Mouse (Mus musculus): ENCODE measurements at regions not wholly inside any gene's neighbourhood (a gene's known extent, or its start where the extent isn't known, plus 50 kb on each side); places are given as distances from the start of the nearest gene placed in this dataset.

DNA sequence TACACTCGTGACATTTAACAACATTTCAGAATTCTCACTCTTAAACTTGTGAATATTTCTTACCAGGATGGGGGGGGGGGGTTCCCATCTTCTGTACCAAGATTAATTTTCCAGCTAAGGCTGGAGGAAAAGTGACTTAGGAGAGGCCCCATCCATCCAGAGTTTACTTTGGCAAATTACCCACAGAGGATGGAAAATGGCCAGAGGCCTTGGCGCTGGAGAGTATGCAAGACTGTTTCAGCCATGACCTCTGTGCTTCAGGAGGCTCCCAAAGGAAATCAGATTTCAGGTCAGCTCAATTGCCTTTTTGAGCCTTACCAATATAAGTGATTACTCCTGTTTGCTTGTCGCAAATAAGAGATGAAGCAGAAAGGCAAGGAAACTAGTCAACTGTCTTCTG, 143.4 kb upstream of the F930015N05Rik start:
- no peak for ATAC-seq (ENCODE audit: low read depth)
- Histone ChIP-seq H3K36me3 (ENCODE audit: control insufficient read depth, insufficient read depth) (no peaks in the 10 kb centered on the region), H3K9me3 (replicated peaks; ENCODE audit: control insufficient read depth, low read length) (no peaks in the 10 kb centered on the region), H3K4me3 (ENCODE audit: low read depth, low read length) (no peak overlapping the region), H3K27ac (ENCODE audit: low read length) (no peak overlapping the region), H3K4me1 (ENCODE audit: control insufficient read depth, low read depth, low read length) (no peaks in the 10 kb centered on the region), H3K9ac (ENCODE audit: low read depth, low read length) (no peak overlapping the region), H3K4me2 (ENCODE audit: low read depth, low read length) (no peak overlapping the region), H3K27me3 (ENCODE audit: control insufficient read depth, insufficient read depth, low read depth, low read length) (no peaks in the 10 kb centered on the region)
- 57% methylated on average over 3 of the region's 3 CpGs for WGBS (ENCODE audit: insufficient replicate concordance)

- H3K9me3 ChIP-seq (replicated peaks; ENCODE audit: control insufficient read depth, low read length): no peaks in the 10 kb centered on the region
- no peaks in the 10 kb centered on the region for H3K4me1 ChIP-seq (ENCODE audit: control insufficient read depth, low read depth, low read length)
- ATAC-seq (ENCODE audit: low read depth): no peak
- H3K4me2 ChIP-seq (ENCODE audit: low read depth, low read length): no peak overlapping the region
- H3K27me3 ChIP-seq (ENCODE audit: control insufficient read depth, insufficient read depth, low read depth, low read length): no peaks in the 10 kb centered on the region
- no peak overlapping the region for H3K9ac ChIP-seq (ENCODE audit: low read depth, low read length)
- H3K4me3 ChIP-seq (ENCODE audit: low read depth, low read length): no peak overlapping the region
- H3K27ac ChIP-seq (ENCODE audit: low read length): no peak overlapping the region
- H3K36me3 ChIP-seq (ENCODE audit: control insufficient read depth, insufficient read depth): no peaks in the 10 kb centered on the region
- WGBS (ENCODE audit: insufficient replicate concordance): 61% methylated on average over 6 of the region's 6 CpGs
These were observed 149.6 kb upstream of the F930015N05Rik start for GRCm38 (mm10) chr11:64586056-64586455.

- no peaks in the 10 kb centered on the region for H3K36me3 ChIP-seq (ENCODE audit: control insufficient read depth, insufficient read depth)
- H3K9me3 ChIP-seq (replicated peaks; ENCODE audit: control insufficient read depth, low read length): no peaks in the 10 kb centered on the region
- H3K4me2 ChIP-seq (ENCODE audit: low read depth, low read length): no peak overlapping the region
- no peaks in the 10 kb centered on the region for H3K27me3 ChIP-seq (ENCODE audit: control insufficient read depth, insufficient read depth, low read depth, low read length)
- H3K27ac ChIP-seq (ENCODE audit: low read length): no peak overlapping the region
- H3K4me1 ChIP-seq (ENCODE audit: control insufficient read depth, low read depth, low read length): no peaks in the 10 kb centered on the region
- no peak overlapping the region for H3K4me3 ChIP-seq (ENCODE audit: low read depth, low read length)
- no peak overlapping the region for H3K9ac ChIP-seq (ENCODE audit: low read depth, low read length)
- ATAC-seq (ENCODE audit: low read depth): 0 out of 2 replicates have a peak, but pooled peaks have one; percentile 24
- WGBS (ENCODE audit: insufficient replicate concordance): 53% methylated on average over 7 of the region's 7 CpGs
These were observed 150.7 kb upstream of the F930015N05Rik start for GRCm38 (mm10) chr11:64587034-64587710.

DNA sequence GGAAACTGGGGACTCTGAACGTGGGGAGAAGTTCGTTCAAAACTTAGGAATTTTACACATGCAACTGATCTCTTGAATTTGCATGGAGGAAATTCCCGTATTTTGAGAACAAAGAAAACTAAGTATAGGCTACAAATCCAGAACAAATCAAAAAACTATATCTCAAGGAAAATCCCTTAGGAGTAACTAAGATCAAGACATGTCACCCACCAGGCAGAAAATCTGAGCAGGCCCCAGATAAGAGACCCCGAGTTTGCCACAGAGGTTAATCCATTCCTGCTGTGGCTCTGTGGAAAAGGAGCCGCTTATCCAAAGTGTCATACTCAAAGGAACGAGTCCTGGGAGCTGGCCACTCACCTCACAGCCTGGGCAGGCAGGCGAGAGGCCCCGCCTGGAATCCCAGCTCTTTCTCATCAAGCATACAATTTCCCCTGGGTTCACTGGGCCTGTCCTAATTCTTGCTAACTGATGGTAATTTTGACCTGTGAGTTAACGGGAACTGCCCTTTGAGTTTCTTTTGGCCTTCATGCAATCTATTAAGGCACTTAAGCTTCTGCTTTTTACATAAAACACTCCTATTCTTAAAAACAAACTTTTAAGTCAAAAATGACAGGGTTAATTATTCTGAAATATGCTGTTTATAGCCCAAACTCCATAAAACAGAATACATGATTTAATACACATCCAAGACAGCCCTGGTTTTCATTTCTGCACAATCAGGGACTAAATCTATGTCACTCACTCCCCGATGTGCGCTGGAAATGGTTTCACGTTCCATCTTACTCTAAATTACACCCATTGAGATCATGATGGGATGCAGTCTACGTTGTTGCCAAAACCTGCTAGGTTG, 151.5 kb upstream of the F930015N05Rik start:
- Histone ChIP-seq H3K4me3 (ENCODE audit: low read depth, low read length) (no peak overlapping the region), H3K27ac (ENCODE audit: low read length) (no peak overlapping the region), H3K27me3 (ENCODE audit: control insufficient read depth, insufficient read depth, low read depth, low read length) (no peaks in the 10 kb centered on the region), H3K4me2 (ENCODE audit: low read depth, low read length) (no peak overlapping the region), H3K36me3 (ENCODE audit: control insufficient read depth, insufficient read depth) (no peaks in the 10 kb centered on the region), H3K4me1 (ENCODE audit: control insufficient read depth, low read depth, low read length) (no peaks in the 10 kb centered on the region), H3K9ac (ENCODE audit: low read depth, low read length) (no peak overlapping the region), H3K9me3 (replicated peaks; ENCODE audit: control insufficient read depth, low read length) (no peaks in the 10 kb centered on the region)
- 63% methylated on average over 13 of the region's 13 CpGs for WGBS (ENCODE audit: insufficient replicate concordance)
- ATAC-seq (ENCODE audit: low read depth): no peak

- Histone ChIP-seq H3K4me2 (ENCODE audit: low read depth, low read length) (no peak overlapping the region), H3K36me3 (ENCODE audit: control insufficient read depth, insufficient read depth) (no peaks in the 10 kb centered on the region), H3K4me1 (ENCODE audit: control insufficient read depth, low read depth, low read length) (no peaks in the 10 kb centered on the region), H3K9ac (ENCODE audit: low read depth, low read length) (no peak overlapping the region), H3K27me3 (ENCODE audit: control insufficient read depth, insufficient read depth, low read depth, low read length) (no peaks in the 10 kb centered on the region), H3K4me3 (ENCODE audit: low read depth, low read length) (no peak overlapping the region), H3K27ac (ENCODE audit: low read length) (no peak overlapping the region), H3K9me3 (replicated peaks; ENCODE audit: control insufficient read depth, low read length) (no peaks in the 10 kb centered on the region)
- ATAC-seq (ENCODE audit: low read depth): no peak
- WGBS (ENCODE audit: insufficient replicate concordance): 62% methylated on average over 6 of the region's 6 CpGs
These were observed 152.1 kb upstream of the F930015N05Rik start for GRCm38 (mm10) chr11:64588601-64588989.

DNA sequence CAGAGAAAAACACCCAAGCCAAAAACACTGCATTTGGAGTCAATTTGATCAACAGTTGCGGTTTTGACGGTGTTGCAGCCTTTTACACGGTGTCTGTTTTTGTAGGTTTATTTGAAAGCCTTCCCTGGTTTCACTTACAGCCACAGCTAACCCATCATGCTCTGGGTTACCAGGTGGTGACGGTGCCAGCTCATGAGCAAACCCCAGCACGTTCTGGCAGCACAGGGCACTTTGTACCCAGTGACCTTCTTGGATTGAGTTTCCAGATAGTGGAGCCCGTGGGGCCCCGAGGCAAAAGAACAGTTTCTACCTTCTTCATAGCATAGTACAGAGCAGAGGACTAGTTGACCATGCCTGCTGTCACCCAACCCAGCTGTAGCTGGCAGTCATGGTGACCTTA, 152.6 kb upstream of the F930015N05Rik start:
- ATAC-seq (ENCODE audit: low read depth): no peak
- H3K4me2 ChIP-seq (ENCODE audit: low read depth, low read length): no peak overlapping the region
- H3K4me1 ChIP-seq (ENCODE audit: control insufficient read depth, low read depth, low read length): no peaks in the 10 kb centered on the region
- no peaks in the 10 kb centered on the region for H3K9me3 ChIP-seq (replicated peaks; ENCODE audit: control insufficient read depth, low read length)
- no peaks in the 10 kb centered on the region for H3K27me3 ChIP-seq (ENCODE audit: control insufficient read depth, insufficient read depth, low read depth, low read length)
- H3K36me3 ChIP-seq (ENCODE audit: control insufficient read depth, insufficient read depth): no peaks in the 10 kb centered on the region
- H3K9ac ChIP-seq (ENCODE audit: low read depth, low read length): no peak overlapping the region
- H3K4me3 ChIP-seq (ENCODE audit: low read depth, low read length): no peak overlapping the region
- 68% methylated on average over 7 of the region's 7 CpGs for WGBS (ENCODE audit: insufficient replicate concordance)
- no peak overlapping the region for H3K27ac ChIP-seq (ENCODE audit: low read length)

DNA sequence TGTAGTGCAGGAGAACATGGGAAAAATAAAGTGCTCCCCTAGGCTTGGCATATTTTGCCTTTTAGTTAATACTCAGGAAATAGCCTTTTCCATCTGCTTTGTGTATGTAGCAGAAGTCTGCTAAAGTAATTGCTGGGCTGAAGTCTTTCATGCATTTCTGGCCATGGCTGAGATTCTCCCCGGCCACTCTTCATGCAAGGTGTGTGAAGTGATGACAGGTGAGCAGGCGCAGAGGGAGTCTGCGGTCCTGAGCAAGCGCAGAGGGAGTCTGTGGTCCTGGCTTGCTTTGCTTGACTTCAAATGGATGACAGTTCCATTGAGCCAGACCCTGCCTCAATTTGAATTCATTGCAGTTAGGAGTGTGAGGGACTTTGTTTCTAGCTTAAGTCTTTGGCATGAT, 153.6 kb upstream of the F930015N05Rik start:
- 67% methylated on average over 4 of the region's 4 CpGs for whole genome bisulfite sequencing (ENCODE audit: insufficient replicate concordance)
- no peaks in the 10 kb centered on the region for H3K27me3 ChIP-seq (ENCODE audit: control insufficient read depth, insufficient read depth, low read depth, low read length)
- H3K4me3 ChIP-seq (ENCODE audit: low read depth, low read length): no peak overlapping the region
- no peak for ATAC-seq (ENCODE audit: low read depth)
- no peak overlapping the region for H3K9ac ChIP-seq (ENCODE audit: low read depth, low read length)
- H3K4me1 ChIP-seq (ENCODE audit: control insufficient read depth, low read depth, low read length): no peaks in the 10 kb centered on the region
- no peaks in the 10 kb centered on the region for H3K9me3 ChIP-seq (replicated peaks; ENCODE audit: control insufficient read depth, low read length)
- H3K27ac ChIP-seq (ENCODE audit: low read length): no peak overlapping the region
- no peaks in the 10 kb centered on the region for H3K36me3 ChIP-seq (ENCODE audit: control insufficient read depth, insufficient read depth)
- H3K4me2 ChIP-seq (ENCODE audit: low read depth, low read length): no peak overlapping the region

GRCm38 (mm10) chr11:64592253-64592652, 155.8 kb upstream of the F930015N05Rik start:
- Histone ChIP-seq H3K36me3 (ENCODE audit: control insufficient read depth, insufficient read depth) (no peaks in the 10 kb centered on the region), H3K4me2 (ENCODE audit: low read depth, low read length) (no peak overlapping the region), H3K4me3 (ENCODE audit: low read depth, low read length) (no peak overlapping the region), H3K9ac (ENCODE audit: low read depth, low read length) (no peak overlapping the region), H3K9me3 (replicated peaks; ENCODE audit: control insufficient read depth, low read length) (no peaks in the 10 kb centered on the region), H3K27me3 (ENCODE audit: control insufficient read depth, insufficient read depth, low read depth, low read length) (no peaks in the 10 kb centered on the region), H3K27ac (ENCODE audit: low read length) (no peak overlapping the region), H3K4me1 (ENCODE audit: control insufficient read depth, low read depth, low read length) (no peaks in the 10 kb centered on the region)
- no peak for ATAC-seq (ENCODE audit: low read depth)
- WGBS (ENCODE audit: insufficient replicate concordance): 57% methylated on average over 2 of the region's 2 CpGs

- H3K4me2 ChIP-seq (ENCODE audit: low read depth, low read length): no peak overlapping the region
- no peak overlapping the region for H3K9ac ChIP-seq (ENCODE audit: low read depth, low read length)
- no peaks in the 10 kb centered on the region for H3K27me3 ChIP-seq (ENCODE audit: control insufficient read depth, insufficient read depth, low read depth, low read length)
- no peak for ATAC-seq (ENCODE audit: low read depth)
- no peaks in the 10 kb centered on the region for H3K4me1 ChIP-seq (ENCODE audit: control insufficient read depth, low read depth, low read length)
- no peak overlapping the region for H3K4me3 ChIP-seq (ENCODE audit: low read depth, low read length)
- 58% methylated on average over 4 of the region's 4 CpGs for WGBS (ENCODE audit: insufficient replicate concordance)
- H3K27ac ChIP-seq (ENCODE audit: low read length): no peak overlapping the region
- H3K9me3 ChIP-seq (replicated peaks; ENCODE audit: control insufficient read depth, low read length): no peaks in the 10 kb centered on the region
- no peaks in the 10 kb centered on the region for H3K36me3 ChIP-seq (ENCODE audit: control insufficient read depth, insufficient read depth)
These were observed 160.9 kb upstream of the F930015N05Rik start for GRCm38 (mm10) chr11:64597305-64597704.

All from liver, embryonic 16.5 days (tissue).